Mouse (Mus musculus): ENCODE data around the gene Lalba.
"Not testable (repeated sequence)": the region's sequence is repeated elsewhere in the genome, so short reads cannot be mapped to it uniquely, and the experiment has no call there.

The Lalba gene

DNA sequence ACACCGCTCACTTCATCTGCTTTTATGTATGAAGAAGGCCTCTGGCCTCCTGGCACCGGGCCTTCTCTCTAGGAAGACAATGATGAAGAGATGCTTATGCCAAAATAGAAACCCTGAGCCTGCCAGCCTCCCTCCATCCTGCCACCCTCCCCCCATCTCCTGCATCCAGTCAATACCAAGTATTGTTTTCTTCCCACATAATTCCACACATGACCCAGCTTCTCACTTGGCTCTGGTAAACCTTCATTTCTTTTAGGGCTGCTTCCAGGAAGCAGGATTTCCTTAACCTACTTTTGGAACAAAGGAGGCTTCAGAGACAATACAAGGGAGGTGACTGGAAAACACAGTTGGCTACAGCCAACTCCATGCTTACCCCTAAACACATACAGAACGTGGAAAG is at the start of gene Lalba:
TSS of gene Lalba (minus strand) at position 21 of the 400 bp plus-strand sequence.
- no peak for DNase-seq

DNA sequence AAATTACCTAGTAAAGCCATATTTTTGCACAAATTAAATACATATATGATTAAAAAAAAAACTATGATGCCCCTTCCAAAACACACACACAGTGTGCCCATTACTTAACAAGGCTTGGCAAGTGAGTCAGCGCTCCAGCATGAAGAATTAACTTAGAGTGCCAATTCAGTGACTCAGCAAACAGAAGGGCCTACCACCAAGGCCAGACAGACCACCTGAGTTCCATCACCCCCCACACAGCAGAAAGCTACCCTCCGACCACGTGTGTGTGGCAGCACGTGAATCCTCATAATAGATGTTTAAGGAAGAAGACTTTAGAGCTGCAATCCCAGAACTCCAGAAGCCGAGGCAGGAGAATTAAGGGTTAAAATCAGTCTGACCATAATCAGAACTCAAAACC is 49.8 kb upstream of the Lalba start:
- no peak for DNase-seq

DNA sequence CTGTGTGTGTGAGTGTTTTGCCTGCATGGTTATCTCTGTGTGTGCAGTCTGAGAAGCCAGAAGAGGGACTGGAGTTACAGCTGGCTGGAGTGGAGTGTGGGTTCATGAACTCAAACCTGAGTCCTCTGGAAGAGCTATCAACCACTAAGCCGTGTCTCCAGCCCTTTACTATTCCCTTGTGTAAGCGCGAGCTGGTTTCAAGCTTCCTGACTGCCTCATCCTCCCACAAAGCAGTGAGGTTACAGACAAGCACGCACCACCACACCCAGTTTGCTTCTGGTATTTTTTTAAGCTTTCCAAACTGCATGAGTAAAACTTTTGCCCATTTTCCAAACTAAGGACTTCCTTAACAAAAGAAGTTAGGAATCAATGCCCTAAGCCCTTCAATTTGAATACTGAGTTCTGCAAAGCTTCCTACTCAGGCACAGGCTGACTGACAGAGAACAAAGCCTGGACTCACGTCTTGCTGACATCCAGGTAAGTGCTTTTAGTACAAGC is 45.6 kb upstream of the Lalba start:
- no peak for DNase-seq

DNA sequence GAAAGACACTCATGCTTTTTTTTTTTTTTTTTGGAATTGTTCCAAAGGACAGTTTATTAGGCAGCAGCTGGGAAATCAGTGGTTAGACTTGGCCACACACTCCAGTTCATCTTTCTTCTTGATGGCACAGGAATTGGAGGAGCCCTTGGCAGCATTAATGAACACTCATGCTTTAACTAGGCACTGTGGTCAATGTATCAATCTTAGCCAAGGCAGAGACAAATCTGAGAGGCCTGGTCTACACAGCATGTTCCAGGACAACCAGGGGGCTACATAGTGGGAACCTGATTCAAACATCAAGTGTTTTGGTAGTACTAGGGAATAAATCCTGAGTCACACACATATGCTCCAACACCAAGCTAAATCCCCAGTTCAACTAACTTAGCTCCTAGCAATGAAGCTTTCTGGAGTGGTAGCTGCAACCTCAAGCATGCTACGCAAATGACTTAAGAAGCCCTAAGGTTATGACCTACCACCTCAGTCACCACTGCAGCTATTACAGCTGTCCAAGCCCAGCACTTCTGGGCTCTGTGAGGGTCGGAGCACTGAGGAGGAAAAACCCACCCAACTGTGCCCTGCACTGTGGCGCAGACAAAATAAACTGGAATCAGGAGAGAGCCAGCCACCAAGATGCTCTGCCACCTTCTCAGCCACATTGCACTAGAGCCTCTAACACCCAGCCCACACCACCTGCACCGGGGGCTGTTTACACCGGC is 44.7 kb upstream of the Lalba start:
- no peak for DNase-seq

DNA sequence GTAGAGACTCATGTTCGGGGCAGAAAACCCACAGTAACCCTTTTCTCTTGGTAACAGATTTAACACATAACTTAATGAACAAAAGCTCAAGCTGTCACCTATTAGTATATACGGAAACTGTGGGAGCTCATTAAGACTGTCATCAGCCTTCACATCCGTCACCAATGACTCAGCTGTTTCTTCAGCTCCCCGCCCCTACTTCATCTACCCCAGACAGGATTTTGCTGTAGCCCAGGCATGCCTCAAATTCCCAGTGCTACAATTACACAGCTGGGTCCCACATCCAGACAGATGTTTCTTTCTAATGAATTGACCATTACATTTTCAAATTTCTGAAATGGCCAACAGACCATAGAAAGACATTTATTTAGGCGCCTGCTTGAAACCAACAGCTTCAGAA is 43.5 kb upstream of the Lalba start:
- DNase-seq, result no peak

DNA sequence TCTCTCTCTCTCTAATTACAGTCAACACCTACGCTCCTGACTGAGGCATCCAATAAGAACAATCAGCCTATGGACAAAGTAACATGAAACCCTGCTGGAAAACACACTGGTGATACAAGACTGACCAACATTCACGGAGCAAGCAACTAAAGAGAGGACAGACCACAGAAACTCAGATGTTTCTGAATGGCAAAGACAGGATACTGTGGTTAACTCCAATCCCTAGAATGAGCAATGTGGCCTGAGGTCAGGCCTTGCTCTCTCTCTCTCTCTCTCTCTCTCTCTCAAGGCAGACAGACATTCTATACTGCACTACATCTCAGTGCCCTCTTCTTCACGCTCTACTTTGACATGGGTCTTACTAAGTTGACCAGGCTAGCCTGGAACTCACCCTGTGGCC is 38.7 kb upstream of the Lalba start:
- no peak for DNase-seq

DNA sequence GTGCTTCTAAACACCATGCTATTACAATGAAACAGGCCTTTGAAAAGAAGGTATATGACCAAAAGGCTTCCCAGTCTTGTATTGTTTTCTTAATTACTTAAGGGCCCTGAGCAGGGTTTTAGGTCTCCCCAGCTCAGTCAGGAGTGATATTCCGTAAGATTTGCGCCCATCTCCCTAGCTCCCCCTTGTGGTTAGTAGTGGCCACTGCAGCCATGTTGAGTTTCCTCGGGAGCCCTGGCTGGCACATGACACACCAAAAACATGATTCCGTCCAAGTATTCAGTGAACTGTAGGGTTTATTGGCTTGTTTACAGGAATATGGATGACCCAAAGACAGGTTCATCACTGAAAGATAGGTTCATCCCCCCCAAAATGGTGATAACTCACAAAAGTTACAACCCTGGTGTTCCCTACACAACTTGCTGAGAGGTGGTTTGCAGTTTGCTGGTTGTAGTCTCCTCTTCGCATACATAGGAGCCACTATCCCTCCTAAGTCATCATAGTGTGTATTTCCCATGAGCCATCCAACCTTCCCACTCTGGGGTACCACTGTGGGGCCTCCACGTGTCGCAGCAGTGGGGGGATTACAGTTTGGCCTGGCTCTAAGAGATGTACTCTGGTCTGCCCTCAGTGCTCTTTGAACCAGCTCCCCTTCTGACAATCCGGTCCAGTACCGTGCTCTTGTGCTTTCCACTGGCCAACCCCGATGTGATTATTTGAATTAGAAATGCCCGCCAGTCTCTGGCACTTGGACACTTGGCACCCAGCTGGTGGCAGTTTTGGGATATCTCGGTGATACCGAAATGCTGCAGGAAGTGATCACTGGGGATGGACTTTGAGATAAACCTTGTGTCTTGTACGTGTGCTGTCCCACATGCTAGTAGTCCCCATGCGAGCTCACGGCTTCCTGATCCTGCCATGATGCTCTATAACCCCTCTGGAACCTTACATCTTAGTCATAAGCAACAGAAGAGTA is 35.1 kb upstream of the Lalba start:
- DNase-seq, result peak; percentile 34

DNA sequence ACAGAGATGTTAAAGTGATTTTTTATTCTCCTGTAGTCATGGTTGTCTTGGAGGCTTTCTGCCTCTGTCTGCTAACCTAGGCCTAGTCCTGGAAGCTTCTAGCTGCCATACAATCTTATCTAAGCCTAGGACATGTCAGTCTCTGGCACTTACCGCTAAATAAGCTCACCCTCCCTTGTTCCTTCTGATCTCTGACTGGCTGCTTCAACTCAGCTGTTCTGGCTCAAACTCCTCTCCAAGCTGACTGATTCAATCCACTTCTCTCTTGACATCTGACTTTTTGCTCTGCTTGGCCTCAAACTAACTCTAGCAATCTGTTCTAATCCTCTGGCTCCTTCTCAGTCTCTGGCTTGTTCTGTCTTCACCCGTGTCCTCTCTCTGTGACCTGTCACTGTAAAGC is 32.3 kb upstream of the Lalba start:
- not testable (repeated sequence) for DNase-seq

DNA sequence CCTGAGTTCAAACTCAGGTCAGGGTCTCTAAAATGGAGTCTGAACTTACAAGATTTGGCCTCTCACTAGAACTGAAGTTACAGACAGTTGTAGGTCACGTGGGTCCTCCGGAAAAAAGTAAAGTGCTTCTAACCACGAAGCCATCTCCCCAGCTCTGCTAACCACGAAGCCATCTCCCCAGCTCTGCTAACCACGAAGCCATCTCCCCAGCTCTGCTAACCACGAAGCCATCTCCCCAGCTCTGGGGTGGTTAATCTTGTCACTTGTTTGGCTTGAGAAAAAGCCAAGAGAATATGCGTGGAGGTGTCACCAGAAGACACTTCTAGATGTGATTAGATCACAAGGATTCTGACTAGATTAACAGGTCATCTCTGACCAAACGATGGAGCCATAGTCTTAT is 31.6 kb upstream of the Lalba start:
- DNase-seq, result no peak

DNA sequence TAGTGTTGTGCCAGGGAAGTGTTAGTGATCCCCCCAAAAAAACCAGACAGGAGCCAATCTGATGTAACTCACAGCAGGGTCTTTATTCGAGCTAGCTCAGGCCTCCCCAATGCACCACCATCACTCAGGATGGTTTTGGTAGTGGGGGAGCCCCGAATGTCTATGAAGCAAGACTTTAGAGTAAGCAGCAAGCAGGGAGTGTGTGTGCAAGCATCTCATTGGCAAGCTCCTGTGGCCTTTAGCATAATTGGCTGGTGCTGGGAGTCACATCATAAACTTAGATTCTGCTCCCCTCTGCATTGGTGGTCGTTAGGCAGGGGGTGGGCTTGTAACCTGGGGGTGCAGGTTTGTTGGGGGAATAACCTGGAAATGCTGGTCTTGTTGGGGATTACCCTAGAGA is 31.2 kb upstream of the Lalba start:
- not testable (repeated sequence) for DNase-seq

DNA sequence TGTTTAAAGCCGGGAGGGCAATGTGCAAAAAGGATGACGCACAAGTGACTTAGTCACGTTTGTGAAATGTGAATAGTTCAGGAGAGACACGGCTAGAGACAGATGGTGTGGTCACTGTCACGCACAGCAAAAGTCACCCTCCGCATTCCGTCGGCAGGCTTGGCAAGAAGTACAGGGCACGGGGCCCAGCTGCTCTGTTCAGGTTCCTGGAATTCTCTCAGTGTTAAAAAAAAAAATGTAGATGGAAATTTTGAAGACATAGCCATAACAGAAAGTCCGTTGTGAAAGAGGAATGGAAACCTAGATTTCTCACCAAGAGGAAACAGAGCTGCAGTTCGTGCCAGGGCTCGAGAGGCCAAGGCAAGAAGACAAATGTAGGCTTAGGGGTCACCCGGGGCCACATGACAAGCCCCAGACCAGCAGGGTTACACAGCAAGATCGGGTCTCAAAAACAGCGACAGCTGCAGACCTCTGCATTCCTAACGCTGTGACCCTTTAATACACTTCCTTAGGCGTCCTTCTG is 30.3 kb upstream of the Lalba start:
- no peak for DNase-seq

DNA sequence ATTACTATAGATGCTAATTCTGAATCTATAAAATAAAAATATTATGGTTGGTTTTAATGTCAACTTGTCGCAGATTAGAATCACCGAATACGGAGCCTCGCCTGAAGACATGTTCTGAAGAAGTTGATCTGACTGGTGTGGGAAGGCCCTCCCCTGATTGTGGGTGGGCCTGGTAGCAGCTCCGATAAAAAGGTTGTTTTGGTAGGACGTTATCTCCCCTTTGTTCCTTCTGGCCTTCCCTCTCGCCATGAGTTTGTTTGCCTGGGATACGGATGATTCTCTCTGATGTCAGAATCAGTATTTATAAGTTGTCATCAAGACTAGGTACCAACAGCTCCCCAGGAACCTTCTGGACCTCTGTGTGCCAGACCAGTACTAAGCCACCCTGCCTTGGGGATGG is 29.7 kb upstream of the Lalba start:
- DNase-seq, result no peak

DNA sequence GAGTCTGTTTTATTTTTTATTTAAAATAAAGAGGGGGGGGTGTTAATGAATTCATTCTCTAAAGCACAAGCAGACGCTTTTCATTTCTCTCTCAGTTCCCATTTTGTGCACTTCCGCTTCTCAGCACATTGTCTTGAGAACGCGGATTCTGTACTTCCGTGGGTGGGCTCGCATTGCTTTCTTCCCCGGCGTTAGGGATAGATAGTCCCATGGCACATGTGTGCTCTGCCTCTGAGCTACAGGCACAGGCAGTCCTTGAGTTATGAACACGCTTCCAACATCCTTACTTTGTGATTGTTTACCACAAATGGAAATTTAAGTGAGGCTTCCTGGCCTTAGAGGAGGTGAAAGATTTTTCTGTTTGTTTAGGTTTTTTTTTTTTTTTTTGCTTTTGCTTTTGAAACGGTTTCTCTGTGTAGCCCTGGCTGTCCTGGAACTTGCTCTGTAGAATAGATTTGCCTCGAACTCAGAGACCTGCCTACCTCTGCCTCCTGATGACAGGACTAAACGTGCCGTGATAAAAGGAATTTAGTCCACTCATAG is 28.9 kb upstream of the Lalba start:
- no peak for DNase-seq

DNA sequence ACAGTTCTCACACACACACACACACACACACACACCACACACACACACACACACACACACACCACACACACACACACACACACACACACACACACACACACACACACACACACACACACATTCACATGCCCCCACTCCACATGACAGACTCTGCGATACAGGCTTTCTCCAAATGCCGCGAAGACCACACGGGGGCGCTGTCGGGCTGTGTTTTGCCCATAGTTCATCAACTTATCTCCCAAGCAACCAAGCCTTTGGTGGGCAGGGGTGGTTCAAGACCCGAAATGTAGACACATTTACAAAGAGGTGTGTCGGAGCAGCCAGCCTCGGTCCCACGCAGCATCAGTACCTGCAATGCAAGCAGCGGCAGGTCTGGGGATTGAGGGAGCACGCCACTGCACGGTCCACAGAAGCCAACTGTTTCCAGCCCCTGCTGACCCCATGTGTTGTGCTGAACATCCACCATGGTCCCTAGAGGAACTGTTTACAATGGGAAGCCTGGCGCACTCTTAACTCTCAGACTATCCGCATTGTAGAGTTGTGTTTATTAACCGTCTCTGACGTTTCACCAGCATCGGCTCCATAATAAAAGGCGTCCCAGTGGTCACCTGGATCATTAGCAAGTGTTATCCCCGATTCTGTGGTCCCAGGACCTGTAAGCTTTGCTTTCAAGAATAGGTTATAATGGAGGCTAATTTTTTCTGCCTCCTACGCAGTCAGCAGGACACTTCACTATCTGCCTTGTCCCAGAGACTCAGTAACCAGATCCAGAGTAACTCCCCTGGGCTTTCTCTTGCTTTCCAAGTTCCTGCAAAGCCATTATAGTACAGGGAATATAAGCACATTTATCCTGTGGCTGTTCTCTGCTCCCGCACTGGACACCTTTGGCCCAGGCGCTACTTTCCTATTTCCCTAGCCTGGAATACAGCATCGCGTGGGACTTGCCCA is 28.2 kb upstream of the Lalba start:
- peak; percentile 81 for DNase-seq

DNA sequence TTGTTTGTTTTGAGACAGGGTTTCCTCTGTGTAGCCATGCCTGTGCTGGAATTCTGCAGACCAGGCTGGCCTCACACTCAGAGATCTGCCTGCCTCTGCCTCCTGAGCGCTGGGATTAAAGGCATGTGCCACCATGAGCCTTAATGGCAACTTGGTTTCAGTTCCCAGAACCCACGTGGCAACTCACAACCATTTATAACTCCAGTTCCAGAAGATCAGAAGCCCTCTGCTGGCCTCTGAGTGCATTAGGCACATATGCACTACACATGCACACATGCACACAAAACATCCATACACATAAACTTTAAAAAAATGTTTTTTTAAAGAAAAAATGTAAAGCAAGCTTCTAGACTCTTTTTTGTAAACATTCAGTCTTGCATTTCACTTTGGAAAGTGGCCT is 26.9 kb upstream of the Lalba start:
- DNase-seq, result no peak

DNA sequence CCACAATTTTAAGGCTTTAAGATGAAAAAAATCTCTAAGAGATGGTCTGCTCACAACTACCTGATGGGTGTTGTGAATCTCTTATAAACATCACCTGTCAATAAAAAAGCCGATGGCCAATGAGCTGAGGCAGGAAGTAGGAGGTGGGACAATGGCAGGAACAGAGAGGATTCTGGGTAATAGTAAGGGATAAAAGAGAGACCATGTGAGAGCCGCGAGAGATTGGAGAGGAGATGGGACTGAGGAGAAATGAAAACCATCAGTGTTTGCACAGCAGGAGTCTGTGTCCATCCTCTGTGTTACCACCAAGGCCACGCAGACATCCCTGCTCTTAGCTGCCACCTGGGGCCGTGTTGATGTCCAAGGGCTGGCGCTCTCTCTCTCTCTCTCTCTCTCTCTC is 24.8 kb upstream of the Lalba start:
- no peak for DNase-seq

DNA sequence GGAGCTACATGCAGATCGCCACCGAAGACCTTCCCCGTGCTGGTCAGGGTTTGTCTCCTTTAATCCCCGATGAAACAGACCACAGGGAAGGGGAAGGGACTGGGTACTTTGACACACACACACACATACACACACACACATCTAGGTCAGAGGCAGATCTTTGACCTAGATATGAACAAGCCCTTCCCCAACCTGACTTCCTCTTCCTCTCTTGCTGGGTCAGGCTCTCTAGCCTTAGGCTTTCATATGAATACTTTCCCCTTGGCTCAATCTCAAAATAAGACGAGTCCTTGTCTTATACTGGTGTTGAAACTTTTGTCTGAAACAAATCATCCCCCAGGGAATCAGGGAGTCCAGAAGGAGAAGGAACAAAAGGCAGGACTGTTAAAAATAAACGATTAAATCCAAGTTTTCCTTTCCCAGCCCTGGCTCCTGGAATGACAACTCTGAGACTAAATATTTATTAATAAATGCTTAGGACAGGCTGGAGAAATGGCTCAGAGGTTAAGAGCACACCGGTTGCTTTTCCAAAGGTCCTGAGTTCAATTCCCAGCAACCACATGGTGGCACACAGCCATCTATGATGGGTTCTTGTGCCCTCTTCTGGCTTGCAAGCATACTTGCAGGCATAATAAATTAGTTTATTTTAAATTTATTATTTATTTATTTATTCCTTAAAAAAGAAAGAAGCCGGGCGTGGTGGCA is 23.9 kb upstream of the Lalba start:
- no peak for DNase-seq

DNA sequence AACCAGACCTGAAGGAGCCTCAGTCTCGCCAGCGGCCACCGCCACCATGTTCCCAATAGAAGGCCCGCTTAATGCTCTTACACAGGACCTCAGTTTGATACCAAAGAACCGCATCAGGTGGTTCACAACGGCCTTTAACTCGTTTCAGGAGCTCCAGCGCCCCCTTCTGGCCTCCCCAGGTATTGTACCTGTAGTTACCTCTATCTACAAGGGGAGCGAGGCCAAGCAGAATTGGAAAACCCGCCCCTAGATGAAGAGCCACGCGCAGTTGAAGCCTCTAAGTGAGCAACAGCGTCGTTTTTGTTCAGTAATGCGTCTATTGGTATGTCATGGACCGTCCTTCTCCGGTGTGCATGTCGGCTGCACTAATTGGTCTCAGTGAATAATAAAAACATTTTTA is 22.0 kb upstream of the Lalba start:
- DNase-seq, result peak; percentile 79

DNA sequence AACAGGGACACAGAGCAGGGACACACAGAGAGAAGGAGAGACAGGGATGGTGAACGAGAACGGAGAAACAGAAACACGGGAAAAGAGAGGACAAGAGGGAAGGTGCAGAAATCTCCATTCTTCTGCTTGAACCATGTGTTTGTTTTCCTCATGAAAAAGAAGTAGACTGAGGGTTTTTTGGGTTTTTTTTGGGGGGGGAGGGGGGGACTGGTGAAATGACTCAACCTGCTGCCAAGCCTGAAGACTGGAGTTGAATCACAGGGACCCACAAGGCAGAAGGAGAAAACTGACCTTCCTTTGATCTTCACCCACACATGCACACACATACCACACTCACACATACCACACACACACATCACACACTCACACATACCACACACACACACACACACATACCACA is 20.8 kb upstream of the Lalba start:
- DNase-seq, result no peak

DNA sequence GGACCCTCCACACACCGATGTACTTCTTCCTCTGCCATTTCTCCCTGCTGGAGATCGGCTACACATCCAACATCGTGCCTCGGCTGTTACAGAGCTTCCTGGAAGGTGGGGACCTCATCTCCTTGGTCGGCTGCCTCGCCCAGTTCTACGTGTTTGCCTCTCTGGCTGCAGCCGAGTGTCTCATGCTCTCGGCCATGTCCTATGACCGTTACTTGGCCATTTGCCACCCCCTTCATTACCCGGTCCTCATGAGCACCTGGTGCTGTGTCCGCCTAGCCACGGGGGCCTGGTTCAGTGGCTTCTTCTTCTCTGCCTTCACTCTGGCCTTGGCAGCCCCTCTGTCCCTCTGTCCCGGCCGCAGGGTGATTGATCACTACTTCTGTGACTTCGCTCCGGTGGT is 15.1 kb upstream of the Lalba start:
- DNase-seq, result no peak

DNA sequence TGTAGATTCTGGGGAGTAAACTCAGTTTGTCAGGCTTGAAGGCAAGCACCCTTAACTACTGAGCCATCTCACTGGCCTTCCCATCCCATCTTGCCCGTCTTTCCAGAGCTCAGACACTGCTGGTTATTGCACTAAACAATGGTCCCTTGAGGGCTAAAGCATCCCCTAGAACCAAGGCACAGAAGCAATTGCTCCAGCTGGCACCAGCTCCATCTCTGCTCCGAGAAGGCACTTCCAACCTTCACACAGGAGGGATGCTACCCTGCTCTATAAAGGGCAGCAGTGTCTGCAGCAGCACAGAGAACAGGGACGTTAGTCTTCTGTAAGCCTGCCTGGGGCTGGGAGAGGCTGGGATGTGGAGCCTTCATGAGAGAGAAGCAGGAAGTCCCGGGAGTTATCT is 9.6 kb upstream of the Lalba start, which contains the start of gene Olfr279:
TSS of gene Olfr279 (plus strand) at position 301 of the 400 bp plus-strand sequence.
- no peak for DNase-seq

DNA sequence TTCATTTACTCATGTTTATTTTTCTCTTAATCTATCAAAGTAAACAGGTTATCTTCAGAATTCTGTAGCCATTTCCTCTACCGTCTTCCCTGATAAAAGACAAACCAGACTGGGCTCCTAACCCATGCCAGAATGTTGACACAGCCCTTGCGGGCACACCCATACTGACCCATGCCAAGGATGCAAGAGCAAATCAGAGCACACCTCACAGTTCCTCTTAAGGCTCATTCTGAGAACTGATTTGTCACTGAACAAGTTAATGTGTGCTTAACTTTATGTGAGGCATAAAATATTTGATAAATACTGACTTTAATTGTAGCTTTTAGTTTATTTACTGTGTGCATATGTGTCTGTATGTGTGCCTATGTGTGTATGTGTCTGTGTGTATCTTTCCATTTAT is 8.8 kb upstream of the Lalba start:
- DNase-seq, result no peak

Measured in right cerebral cortex, postnatal 4 days (tissue).